Mouse (Mus musculus): Measurements from ENCODE around the gene Myo18b. TPM values are rescaled to one million over a fixed set of nuclear protein-coding genes. Genes with fewer than 3 reads are reported as not detected.

Gene Myo18b
- total RNA-seq (2023), result 0.98 TPM

DNA sequence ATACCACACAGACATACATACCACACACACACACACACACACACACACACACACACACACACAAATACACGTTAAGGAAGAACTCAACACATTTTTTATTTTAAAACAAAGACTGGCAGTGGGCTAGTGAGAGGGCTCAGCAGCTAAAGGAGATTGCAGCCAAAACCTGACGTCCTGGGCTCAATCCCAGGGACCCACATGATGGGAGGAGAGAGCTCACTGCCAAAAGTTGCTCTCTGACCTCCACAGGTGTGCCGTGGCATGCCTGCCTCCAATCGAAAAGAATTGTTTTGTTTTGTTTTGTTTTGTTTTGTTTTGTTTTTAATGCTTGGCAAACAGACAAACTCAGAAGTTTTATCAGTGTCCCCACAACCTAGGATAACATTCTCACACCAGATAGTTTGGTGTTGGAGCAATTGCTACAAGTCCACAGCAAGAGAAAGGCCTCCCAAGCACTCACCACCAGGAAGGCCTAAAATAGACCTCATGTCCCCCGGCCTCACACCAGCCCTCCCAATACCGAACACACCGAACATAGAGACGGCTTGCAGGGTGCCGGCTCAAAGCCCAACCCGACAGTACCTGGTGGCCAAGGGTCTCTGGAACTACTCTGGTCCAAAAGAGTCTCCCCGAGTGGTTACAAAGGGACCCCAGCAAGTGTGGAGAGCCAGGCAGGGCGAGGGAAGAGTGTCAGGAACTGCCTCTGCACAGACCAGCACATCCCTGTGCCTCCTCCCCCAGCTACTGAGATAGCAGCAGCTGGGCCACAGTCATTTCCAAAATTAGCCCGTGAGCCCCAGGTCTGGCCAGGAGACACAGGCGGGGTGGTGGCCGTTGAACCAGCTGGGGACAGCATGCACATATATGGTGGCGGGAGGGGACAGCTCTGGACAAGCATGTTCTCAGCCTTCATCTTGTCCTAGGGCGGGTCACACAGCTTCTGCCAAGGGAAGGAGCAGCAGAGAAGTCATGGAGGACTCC, at the start of gene Myo18b:
Myo18b (minus strand) TSS at position 689 of the 981 bp plus-strand sequence.

Other genes starting within 250 kb of the Myo18b start
- gene Grk3, start 119.4 kb upstream of the Myo18b start, total RNA-seq (2023), result 7.3 TPM
- gene Crybb2, start 173.8 kb upstream of the Myo18b start, total RNA-seq (2023), result not detected
- 0.49 TPM for gene Crybb3, start 185.2 kb upstream of the Myo18b start, total RNA-seq (2023)